Mouse (Mus musculus): ENCODE data around the gene Dpp6. TPM values are rescaled to one million over a fixed set of nuclear protein-coding genes. Genes with fewer than 3 reads are reported as not detected.

The Dpp6 gene
- polyA plus RNA-seq, 1 experiment from 2014 or later: 5.5 TPM

DNA sequence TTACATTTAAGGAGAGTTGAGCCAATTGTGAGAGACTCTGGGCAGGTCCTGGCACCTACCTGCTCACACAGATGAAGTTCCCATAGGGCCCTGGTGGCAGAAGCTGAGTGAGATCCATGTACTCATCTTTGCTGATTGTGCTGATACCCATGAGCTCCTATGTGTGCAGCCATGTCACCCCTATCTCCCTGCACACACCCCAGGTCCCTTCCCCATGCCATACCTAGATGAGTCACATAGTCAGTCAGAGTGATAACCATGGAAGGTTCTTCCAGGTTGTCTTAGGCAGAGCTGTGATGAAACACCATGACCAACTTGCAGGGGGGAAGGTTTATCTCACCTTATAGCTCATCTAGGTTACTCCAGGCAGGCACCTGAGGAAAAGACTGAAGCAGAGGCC, 890.3 kb downstream of the Dpp6 start:
- no peak overlapping the region for H3K9ac ChIP-seq (ENCODE audit: low read depth, low read length)
- no peaks in the 10 kb centered on the region for H3K9me3 ChIP-seq (ENCODE audit: control insufficient read depth, low read length)
- H3K27me3 ChIP-seq (replicated peaks; ENCODE audit: control insufficient read depth, insufficient read depth, low read length): no peaks in the 10 kb centered on the region
- no peaks in the 10 kb centered on the region for H3K4me1 ChIP-seq (ENCODE audit: control insufficient read depth, insufficient read depth, low read length)
- no peaks in the 10 kb centered on the region for H3K36me3 ChIP-seq (ENCODE audit: control insufficient read depth, insufficient read depth, low read length)
- H3K4me3 ChIP-seq (ENCODE audit: low read depth, low read length): no peak overlapping the region
- no peak overlapping the region for H3K4me2 ChIP-seq (ENCODE audit: low read depth, low read length)
- H3K27ac ChIP-seq (replicated peaks; ENCODE audit: low read depth, low read length): no peak overlapping the region
- ATAC-seq (ENCODE audit: low read depth): no peak
- DNase-seq (ENCODE audit: low spot score): no peak

DNA sequence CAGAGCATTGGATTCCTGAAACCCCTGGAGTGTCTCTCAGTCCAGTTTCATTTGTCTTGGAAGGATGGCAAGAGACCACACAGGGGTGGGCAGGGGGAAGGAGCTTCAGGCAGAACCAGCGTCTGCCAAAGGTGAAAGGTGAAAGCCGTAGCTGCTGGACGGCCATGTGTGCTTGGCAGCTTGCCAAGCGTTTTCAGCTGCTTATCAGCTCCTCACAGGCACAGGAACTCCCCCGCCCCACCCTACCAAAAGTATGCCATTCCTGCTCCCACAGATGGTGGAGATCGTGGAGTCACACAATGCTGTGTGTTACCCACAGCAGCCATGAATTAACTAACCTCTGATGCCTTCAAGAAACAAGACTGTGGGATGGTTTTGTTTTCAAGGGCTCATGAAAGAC, 891.2 kb downstream of the Dpp6 start:
- no peaks in the 10 kb centered on the region for H3K36me3 ChIP-seq (ENCODE audit: control insufficient read depth, insufficient read depth, low read length)
- H3K27me3 ChIP-seq (replicated peaks; ENCODE audit: control insufficient read depth, insufficient read depth, low read length): no peaks in the 10 kb centered on the region
- no peak overlapping the region for H3K27ac ChIP-seq (replicated peaks; ENCODE audit: low read depth, low read length)
- DNase-seq (ENCODE audit: low spot score) (peak; percentile 45), ATAC-seq (ENCODE audit: low read depth) (no peak; the same call in 1 of the 2 replicates)
- no peak overlapping the region for H3K9ac ChIP-seq (ENCODE audit: low read depth, low read length)
- 19% methylated on average over 6 of the region's 6 CpGs for WGBS
- H3K9me3 ChIP-seq (ENCODE audit: control insufficient read depth, low read length): no peaks in the 10 kb centered on the region
- no peak overlapping the region for H3K4me2 ChIP-seq (ENCODE audit: low read depth, low read length)
- no peaks in the 10 kb centered on the region for H3K4me1 ChIP-seq (ENCODE audit: control insufficient read depth, insufficient read depth, low read length)
- no peak overlapping the region for H3K4me3 ChIP-seq (ENCODE audit: low read depth, low read length)

GRCm38 (mm10) chr5:27711461-27712192, 894.6 kb downstream of the Dpp6 start:
- Histone ChIP-seq H3K27me3 (replicated peaks; ENCODE audit: control insufficient read depth, insufficient read depth, low read length) (no peaks in the 10 kb centered on the region), H3K36me3 (ENCODE audit: control insufficient read depth, insufficient read depth, low read length) (no peaks in the 10 kb centered on the region), H3K4me3 (ENCODE audit: low read depth, low read length) (no peak overlapping the region), H3K4me1 (ENCODE audit: control insufficient read depth, insufficient read depth, low read length) (no peaks in the 10 kb centered on the region), H3K9ac (ENCODE audit: low read depth, low read length) (no peak overlapping the region), H3K9me3 (ENCODE audit: control insufficient read depth, low read length) (no peaks in the 10 kb centered on the region), H3K27ac (replicated peaks; ENCODE audit: low read depth, low read length) (no peak overlapping the region), H3K4me2 (ENCODE audit: low read depth, low read length) (no peak overlapping the region)
- ATAC-seq (ENCODE audit: low read depth): no peak
- DNase-seq (ENCODE audit: low spot score): no peak
- WGBS: 55% methylated on average over 8 of the region's 8 CpGs

- Histone ChIP-seq H3K4me2 (ENCODE audit: low read depth, low read length) (no peak overlapping the region), H3K9ac (ENCODE audit: low read depth, low read length) (no peak overlapping the region), H3K27me3 (replicated peaks; ENCODE audit: control insufficient read depth, insufficient read depth, low read length) (no peaks in the 10 kb centered on the region), H3K36me3 (ENCODE audit: control insufficient read depth, insufficient read depth, low read length) (no peaks in the 10 kb centered on the region), H3K9me3 (ENCODE audit: control insufficient read depth, low read length) (no peaks in the 10 kb centered on the region), H3K4me3 (ENCODE audit: low read depth, low read length) (no peak overlapping the region), H3K27ac (replicated peaks; ENCODE audit: low read depth, low read length) (no peak overlapping the region), H3K4me1 (ENCODE audit: control insufficient read depth, insufficient read depth, low read length) (no peaks in the 10 kb centered on the region)
- WGBS: 57% methylated on average over 9 of the region's 9 CpGs
- peak; percentile 7 for DNase-seq (ENCODE audit: low spot score)
- ATAC-seq (ENCODE audit: low read depth): no peak
Observed at GRCm38 (mm10) chr5:27714356-27714755, 897.4 kb downstream of the Dpp6 start.

DNA sequence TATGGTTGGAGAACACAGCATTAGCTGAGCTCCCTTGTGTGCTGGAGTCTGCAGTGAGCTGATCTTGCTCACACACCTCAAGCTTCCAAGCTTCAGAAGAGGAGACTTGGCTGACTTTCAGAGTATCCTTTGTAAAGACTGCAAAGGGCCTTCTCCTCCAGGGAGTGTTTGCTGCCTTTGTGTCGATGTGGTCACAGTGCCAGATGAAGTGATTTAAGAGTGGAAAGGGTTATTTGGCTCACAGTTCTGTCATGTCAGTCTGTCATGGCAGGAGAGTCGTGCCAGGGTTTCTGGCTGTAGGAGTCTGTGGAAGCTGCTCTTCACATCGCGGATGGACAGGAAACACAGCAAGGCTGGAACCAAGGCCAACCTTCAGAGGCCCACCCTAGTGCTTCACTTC, 899.0 kb downstream of the Dpp6 start:
- Histone ChIP-seq H3K4me2 (ENCODE audit: low read depth, low read length) (no peak overlapping the region), H3K36me3 (ENCODE audit: control insufficient read depth, insufficient read depth, low read length) (no peaks in the 10 kb centered on the region), H3K4me3 (ENCODE audit: low read depth, low read length) (no peak overlapping the region), H3K27ac (replicated peaks; ENCODE audit: low read depth, low read length) (no peak overlapping the region), H3K4me1 (ENCODE audit: control insufficient read depth, insufficient read depth, low read length) (no peaks in the 10 kb centered on the region), H3K27me3 (replicated peaks; ENCODE audit: control insufficient read depth, insufficient read depth, low read length) (no peaks in the 10 kb centered on the region), H3K9ac (ENCODE audit: low read depth, low read length) (no peak overlapping the region), H3K9me3 (ENCODE audit: control insufficient read depth, low read length) (no peaks in the 10 kb centered on the region)
- 85% methylated on average over 4 of the region's 4 CpGs for WGBS
- DNase-seq (ENCODE audit: low spot score): no peak
- no peak for ATAC-seq (ENCODE audit: low read depth)

- Histone ChIP-seq H3K27ac (replicated peaks; ENCODE audit: low read depth, low read length) (no peak overlapping the region), H3K4me3 (ENCODE audit: low read depth, low read length) (no peak overlapping the region), H3K36me3 (ENCODE audit: control insufficient read depth, insufficient read depth, low read length) (no peaks in the 10 kb centered on the region), H3K27me3 (replicated peaks; ENCODE audit: control insufficient read depth, insufficient read depth, low read length) (no peaks in the 10 kb centered on the region), H3K4me2 (ENCODE audit: low read depth, low read length) (no peak overlapping the region), H3K4me1 (ENCODE audit: control insufficient read depth, insufficient read depth, low read length) (no peaks in the 10 kb centered on the region), H3K9me3 (ENCODE audit: control insufficient read depth, low read length) (no peaks in the 10 kb centered on the region), H3K9ac (ENCODE audit: low read depth, low read length) (no peak overlapping the region)
- no peak for ATAC-seq (ENCODE audit: low read depth)
- DNase-seq (ENCODE audit: low spot score): no peak
Observed at GRCm38 (mm10) chr5:27717301-27717700, 900.3 kb downstream of the Dpp6 start.

DNA sequence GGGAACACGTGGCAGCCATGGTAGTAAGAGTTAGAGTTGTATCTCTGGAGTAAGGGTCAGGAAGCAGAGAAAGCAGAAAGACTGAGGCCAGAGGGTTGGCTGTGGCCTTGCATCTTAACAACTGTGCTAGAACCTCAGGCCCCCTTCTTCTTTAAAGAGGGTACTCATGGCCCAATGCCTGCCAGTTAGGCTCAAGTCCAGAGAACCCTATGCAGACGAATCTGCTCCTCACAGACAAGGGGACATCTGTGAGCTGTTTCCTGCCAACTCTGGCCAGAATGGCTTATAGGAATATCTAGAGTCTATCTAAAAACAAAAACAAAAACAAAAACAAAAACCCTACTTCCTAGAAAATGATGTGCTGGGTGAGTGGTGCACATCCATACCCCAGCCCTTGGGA, 902.3 kb downstream of the Dpp6 start:
- Histone ChIP-seq H3K4me2 (ENCODE audit: low read depth, low read length) (no peak overlapping the region), H3K27me3 (replicated peaks; ENCODE audit: control insufficient read depth, insufficient read depth, low read length) (no peaks in the 10 kb centered on the region), H3K4me3 (ENCODE audit: low read depth, low read length) (no peak overlapping the region), H3K9me3 (ENCODE audit: control insufficient read depth, low read length) (no peaks in the 10 kb centered on the region), H3K4me1 (ENCODE audit: control insufficient read depth, insufficient read depth, low read length) (no peaks in the 10 kb centered on the region), H3K36me3 (ENCODE audit: control insufficient read depth, insufficient read depth, low read length) (no peaks in the 10 kb centered on the region), H3K9ac (ENCODE audit: low read depth, low read length) (no peak overlapping the region), H3K27ac (replicated peaks; ENCODE audit: low read depth, low read length) (no peak overlapping the region)
- ATAC-seq (ENCODE audit: low read depth): no peak
- 57% methylated on average over 2 of the region's 2 CpGs for WGBS
- DNase-seq (ENCODE audit: low spot score): no peak

- no peaks in the 10 kb centered on the region for H3K4me1 ChIP-seq (ENCODE audit: control insufficient read depth, insufficient read depth, low read length)
- H3K9ac ChIP-seq (ENCODE audit: low read depth, low read length): no peak overlapping the region
- no peaks in the 10 kb centered on the region for H3K27me3 ChIP-seq (replicated peaks; ENCODE audit: control insufficient read depth, insufficient read depth, low read length)
- no peak overlapping the region for H3K4me3 ChIP-seq (ENCODE audit: low read depth, low read length)
- no peaks in the 10 kb centered on the region for H3K9me3 ChIP-seq (ENCODE audit: control insufficient read depth, low read length)
- DNase-seq (ENCODE audit: low spot score) (no peak), ATAC-seq (ENCODE audit: low read depth) (no peak)
- H3K36me3 ChIP-seq (ENCODE audit: control insufficient read depth, insufficient read depth, low read length): no peaks in the 10 kb centered on the region
- WGBS: 39% methylated on average over 2 of the region's 2 CpGs
- no peak overlapping the region for H3K4me2 ChIP-seq (ENCODE audit: low read depth, low read length)
- H3K27ac ChIP-seq (replicated peaks; ENCODE audit: low read depth, low read length): no peak overlapping the region
Observed at GRCm38 (mm10) chr5:27724460-27724859, 907.5 kb downstream of the Dpp6 start.

DNA sequence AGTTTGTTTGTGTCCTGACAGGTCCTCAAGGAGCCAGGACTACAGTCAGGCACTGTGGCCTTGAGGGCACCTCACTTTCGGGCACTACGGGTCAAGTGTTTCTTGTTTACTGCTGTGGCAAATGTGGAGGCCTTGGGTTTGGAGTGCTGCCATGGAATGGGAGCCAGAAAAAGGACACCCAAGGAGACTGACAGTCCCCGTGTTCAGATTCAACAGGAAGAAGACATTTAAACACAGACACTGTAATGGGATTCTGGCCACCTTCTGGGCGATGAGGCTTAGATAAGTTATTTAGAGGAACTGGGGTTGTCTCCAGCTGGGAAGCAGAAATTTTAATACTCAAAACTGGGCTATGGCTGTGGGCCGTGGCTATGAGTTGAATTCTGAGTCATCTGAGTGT, 913.7 kb downstream of the Dpp6 start:
- ATAC-seq (ENCODE audit: low read depth) (no peak), DNase-seq (ENCODE audit: low spot score) (no peak)
- Histone ChIP-seq H3K36me3 (ENCODE audit: control insufficient read depth, insufficient read depth, low read length) (no peaks in the 10 kb centered on the region), H3K9me3 (ENCODE audit: control insufficient read depth, low read length) (0 out of 2 replicates have a peak, but pooled peaks cover 3% of the 10 kb centered on the region), H3K4me2 (ENCODE audit: low read depth, low read length) (no peak overlapping the region), H3K4me1 (ENCODE audit: control insufficient read depth, insufficient read depth, low read length) (no peaks in the 10 kb centered on the region), H3K9ac (ENCODE audit: low read depth, low read length) (no peak overlapping the region), H3K27me3 (replicated peaks; ENCODE audit: control insufficient read depth, insufficient read depth, low read length) (no peaks in the 10 kb centered on the region), H3K27ac (replicated peaks; ENCODE audit: low read depth, low read length) (no peak overlapping the region), H3K4me3 (ENCODE audit: low read depth, low read length) (no peak overlapping the region)
- WGBS: 58% methylated on average over 5 of the region's 5 CpGs

Measured in embryonic facial prominence, embryonic 14.5 days (tissue).